Mouse (Mus musculus): ENCODE data around the gene Mrpl12. TPM values are rescaled to one million over a fixed set of nuclear protein-coding genes. Genes with fewer than 3 reads are reported as not detected.
A peak's percentile ranks its signal among the peaks of the same experiment; 100 is the strongest.

Gene Mrpl12
- total RNA-seq, 2 experiments from 2014 or later: 179 to 189 TPM

DNA sequence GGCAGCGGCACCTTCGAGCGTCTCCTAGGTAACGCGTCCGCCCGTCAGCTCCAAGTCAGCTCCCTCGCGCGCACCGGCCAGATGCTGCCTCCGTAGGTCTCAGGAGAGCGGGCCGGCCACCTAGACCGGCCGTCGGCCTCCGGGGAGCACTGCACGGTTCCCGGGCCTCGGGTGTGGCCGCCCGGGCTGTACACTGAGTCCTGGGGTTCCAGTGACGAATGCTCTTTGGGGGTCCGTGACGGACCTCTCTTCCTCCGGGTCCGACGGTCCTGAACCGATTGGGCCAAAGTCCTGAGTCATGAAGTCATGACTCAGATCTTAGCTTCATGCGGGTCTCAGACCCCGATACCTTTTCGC, 16.7 kb upstream of the Mrpl12 start:
- DNase-seq: no peak

GRCm38 (mm10) chr11:120472052-120472451, 12.4 kb upstream of the Mrpl12 start:
- DNase-seq: no peak

GRCm38 (mm10) chr11:120483448-120483934, 922 bp upstream of the Mrpl12 start:
- DNase-seq: no peak

DNA sequence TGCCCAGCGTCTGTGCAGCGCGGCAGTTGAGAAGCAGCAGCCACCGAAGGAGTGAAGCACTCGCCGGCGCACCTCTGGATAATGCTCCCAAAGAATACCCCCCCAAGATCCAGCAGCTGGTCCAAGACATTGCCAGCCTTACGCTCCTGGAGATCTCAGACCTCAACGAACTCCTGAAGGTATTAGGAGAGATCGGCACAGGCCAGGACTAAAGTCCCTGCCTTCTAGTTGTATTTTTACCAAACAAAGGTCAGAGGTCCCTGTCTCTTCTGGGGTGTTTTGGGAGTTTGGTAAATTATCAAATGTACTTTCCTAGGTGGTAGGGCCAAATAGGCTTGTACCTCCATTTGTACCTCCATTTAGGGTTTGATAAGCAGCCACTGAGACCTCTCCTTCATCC, 838 bp downstream of the Mrpl12 start:
- DNase-seq: no peak

- no peak for DNase-seq
Measured at GRCm38 (mm10) chr11:120488516-120488915, 4.1 kb downstream of the Mrpl12 start.

- DNase-seq: peak; percentile 75
Measured at GRCm38 (mm10) chr11:120489054-120489761, 4.8 kb downstream of the Mrpl12 start.

GRCm38 (mm10) chr11:120490291-120491046, 6.1 kb downstream of the Mrpl12 start:
- peak; percentile 51 for DNase-seq

DNA sequence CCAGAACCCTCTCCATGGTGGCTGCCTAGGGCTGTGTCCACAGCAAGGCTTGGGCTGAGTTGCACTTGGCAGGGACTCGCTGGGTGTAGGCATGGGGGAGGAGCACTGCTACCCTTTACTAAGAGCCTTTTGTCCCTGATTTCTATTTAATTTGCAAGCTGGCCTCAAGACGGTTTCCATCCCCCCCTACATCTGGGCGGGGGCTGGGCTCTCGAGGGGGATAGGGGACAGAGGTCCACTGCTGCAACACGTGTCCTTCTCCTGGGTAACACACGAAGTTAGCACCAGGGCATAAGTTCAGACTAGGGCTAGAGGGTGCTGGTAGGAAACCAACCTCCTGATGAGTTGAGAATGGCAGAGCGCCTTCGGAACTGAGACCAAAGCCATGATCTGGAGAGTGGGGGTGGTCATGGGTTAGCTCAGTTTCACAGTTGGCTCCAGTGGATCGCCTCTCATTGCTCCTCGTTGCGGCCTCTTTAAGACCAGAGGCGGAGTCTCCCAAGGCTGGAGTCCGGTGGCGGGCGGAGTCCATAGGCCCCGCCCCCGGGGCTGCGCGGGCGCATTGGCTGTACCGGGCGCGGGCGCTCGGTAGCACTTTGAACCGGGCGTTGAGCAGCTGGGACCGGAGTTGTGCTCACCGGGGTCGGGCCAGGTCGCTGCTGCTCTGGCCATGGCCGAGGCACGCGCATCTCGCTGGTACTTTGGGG, 7.1 kb downstream of the Mrpl12 start, which contains the start of gene Slc25a10:
TSS of gene Slc25a10 (plus strand) at position 524 of the 707 bp plus-strand sequence.
- DNase-seq: peak; percentile 95

DNA sequence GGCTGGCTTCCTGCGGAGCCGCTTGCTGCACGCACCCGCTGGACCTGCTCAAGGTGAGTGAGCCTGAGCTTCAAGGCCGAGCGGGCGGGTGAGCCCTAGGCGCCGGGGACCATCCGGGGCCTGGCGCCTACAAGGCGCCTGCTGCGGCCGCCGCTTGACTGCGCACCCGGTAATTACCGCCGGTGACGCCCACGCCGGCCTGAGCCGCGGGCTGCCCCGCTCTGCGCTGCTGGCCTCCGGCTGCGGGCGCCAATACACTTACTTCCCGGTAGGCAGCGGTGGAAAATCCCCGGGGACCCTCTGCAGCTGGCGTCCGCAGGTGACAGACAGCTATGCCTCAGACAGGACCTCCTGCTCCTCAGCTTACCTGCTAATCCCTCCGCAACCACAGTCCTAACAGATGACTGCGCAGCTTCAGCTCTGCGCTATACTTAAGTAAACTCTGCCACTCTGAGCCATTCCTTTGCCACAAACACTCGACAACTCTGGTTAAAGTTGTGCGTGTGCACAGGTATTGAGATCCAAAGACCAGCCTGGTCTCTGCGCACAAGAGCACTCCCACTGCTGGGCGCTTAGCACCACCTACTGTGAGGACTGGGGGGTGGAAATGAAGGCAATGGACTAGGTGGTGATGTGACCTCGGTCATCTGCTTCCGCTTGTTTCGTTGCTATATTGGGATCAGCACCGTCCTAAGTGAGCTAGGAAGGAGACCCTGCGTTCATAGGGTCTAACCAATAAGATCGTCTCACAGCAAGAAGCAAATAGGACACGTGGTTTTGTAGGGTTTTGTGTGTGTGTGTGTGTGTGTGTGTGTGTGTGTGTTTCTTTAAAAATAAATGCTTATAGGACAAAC, 7.8 kb downstream of the Mrpl12 start:
- DNase-seq: peak; percentile 67

DNA sequence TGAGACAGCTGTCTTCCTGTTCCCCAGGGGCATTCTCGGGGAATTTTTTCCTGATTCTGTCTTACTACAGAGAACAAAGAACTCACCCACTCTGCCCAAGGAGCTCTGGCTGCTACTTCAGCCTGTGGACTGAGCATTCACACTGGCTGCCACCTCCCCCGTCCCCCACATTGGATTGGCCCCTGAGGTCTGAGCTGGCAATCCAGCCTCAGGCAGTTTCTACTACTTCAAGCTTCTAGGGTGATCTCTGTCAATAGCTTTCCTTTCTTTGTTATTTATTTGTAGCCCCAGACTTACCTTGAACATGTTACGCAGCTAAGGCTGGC, 8.4 kb downstream of the Mrpl12 start:
- no peak for DNase-seq

DNA sequence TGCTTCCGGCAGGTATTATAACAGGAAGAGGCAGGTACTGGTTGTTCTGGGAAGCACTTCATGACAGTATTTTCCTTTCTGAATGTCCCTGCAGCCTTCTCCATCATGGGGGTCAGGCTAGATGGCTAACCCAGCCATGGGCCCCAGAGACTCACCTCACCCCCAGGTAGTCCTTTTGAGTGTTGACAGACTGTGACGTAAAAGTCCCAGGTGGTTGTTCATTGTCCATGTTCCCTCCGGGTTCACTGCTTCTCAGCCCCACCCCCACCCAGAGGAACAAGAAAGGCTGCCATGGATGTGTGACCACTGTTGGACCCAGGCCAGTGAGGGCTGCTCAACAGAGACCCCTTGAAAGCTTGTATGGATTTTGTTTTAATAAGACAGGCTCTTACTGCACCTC, 8.9 kb downstream of the Mrpl12 start:
- DNase-seq: no peak

DNA sequence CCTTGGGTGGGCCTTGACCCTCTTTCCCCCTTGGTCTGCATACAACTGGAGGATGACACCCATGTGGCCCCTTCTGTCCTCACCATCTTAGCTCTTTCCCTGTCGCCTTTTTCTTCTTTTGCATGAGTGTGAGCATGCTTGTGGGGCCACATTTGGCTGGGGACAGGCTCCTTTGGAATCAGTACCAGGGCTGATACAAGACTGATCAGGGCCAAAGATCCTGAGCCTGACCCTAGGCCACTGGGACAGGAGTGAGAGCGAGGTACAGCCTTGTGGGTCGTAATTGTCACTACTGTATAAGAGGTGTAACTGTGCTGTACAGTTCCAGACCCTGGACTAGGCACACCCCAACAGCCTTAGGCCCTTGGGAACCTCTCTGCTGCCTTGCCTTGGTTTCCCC, 9.5 kb downstream of the Mrpl12 start:
- DNase-seq: no peak

- DNase-seq: peak; percentile 84
Measured at GRCm38 (mm10) chr11:120497436-120497835, 13.0 kb downstream of the Mrpl12 start.

DNA sequence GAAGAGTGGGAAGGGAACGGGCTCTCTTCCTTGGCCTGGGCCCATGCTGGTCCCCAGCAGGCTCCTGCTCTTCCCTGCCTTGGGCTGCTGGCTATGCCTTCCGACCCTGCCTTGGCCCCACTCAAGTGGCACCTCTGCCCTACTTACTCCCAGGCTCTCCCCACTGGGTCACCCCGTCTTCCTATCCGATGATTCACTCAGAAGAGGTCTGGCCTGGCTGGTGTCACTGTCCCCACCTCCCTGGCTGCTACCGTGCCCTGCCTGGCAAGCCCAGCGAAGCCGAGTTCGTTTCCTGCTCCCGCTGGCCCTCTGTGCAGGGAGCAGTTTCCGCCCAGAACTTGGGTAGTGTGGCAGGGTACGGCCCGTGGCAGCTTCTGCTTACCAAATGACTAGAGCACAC, 13.8 kb downstream of the Mrpl12 start:
- peak; percentile 51 for DNase-seq

DNA sequence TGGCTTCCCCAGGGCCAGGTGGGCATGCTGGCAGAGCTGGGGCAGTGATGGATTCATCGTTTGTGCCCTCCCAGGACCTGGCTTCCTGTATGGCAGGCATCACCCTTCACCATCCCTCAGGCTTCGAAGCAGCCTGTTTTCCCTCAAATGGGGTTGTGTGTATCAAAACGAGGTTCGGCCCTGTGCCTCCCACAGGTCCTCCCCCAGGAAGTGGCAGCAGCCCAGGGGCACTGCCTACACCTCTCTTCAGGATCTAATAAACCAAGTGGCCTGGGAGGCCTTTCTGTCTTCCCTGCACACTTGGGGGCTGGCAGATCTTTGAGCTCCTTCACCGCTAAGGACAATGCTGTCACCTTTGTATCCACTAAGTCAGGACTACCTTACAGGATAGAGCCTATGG, 14.5 kb downstream of the Mrpl12 start:
- DNase-seq: no peak

DNA sequence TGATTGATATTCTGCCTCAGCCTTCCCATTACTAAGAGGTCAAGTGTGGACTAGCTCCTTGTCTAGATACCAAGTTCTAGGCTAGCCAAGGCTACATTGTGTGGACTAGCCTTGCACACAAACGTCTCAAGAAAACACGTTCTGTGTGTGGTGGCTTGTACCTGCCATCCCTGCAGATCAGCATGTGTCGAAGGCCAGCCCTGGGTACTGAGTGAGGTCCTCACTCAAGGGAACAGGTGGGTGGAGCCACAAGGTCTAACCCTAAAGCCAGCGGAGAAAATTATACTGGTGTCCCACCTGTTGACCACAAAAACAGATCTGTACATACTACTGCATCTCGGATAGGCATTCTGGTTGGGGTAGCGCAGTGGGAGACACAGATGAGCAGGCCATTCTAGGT, 15.5 kb downstream of the Mrpl12 start:
- DNase-seq: no peak

- peak; percentile 51 for DNase-seq
Measured at GRCm38 (mm10) chr11:120500357-120500756, 15.9 kb downstream of the Mrpl12 start.

DNA sequence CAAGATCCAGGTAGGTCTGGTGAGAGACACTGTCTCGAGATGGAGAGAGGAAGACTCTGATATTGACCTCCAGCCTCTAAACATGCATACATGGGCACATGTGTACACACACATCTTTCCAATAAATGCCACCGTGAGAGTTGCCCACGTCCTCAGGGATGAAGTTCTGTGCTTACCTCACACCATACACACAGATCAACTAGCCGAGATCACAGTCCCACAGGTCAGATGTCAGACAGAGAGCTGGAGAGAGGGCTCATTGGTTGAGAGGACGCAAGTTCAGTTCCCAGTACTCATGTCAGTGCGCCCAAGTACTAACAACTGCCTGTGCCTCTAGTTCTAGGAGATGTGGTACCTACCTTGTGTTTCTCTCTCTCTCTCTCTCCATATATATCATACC, 16.6 kb downstream of the Mrpl12 start:
- DNase-seq: no peak

- DNase-seq: no peak
Measured at GRCm38 (mm10) chr11:120501701-120502100, 17.3 kb downstream of the Mrpl12 start.

DNA sequence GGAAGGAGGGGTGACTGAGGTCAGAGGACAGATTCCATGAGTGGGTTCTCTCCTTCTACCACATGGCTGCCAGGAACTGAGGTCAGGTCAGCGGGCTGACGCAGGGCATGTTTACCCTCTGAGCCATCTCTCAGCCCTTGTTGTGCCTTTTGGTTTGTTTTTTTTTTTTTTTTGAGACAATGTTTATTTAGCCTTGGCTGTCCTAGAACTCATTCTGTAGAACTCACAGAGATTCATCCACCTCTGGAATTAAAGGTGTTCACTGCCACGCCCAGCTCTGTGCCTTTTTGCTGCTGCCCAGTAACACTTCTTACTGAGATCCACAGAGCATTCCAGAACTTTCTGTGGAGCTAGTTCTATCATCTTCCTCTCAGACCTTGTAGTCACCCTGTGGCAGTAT, 21.2 kb downstream of the Mrpl12 start:
- no peak for DNase-seq

GRCm38 (mm10) chr11:120506899-120507298, 22.5 kb downstream of the Mrpl12 start:
- DNase-seq: no peak

DNA sequence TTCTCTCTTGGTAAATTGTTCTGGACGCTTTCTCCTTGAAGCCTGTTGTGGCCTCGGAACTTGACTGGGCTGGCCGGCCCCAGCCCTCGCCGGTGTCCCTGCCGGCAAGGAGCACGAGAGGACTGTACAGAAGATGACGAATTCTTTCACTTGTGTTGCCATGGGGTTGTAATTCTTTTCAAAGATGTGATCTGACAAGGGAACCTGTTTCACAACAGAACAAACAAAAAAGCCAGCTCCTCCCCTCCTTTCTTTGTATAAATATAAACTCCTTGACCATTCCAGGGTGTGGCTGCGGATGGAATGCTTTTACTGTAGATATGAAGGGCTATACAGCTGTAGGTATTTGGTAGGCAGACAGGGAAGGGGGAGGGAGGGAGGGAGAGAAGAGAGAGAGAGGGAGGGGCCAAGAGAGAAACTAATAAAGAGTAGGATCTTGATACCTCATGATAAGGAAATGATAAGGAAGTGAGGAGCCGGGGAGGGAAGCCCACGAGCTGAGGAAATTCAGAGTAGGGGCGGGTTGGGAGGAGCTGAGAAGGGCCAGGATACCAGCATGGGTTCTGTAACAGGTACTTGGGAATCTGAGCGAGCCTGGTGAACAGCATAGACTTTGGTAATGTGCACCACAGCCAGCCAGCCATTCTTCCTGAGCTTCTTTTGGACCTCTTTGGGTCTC, 23.3 kb downstream of the Mrpl12 start:
- DNase-seq: no peak

Data from adrenal gland, postnatal 10 days (tissue).